Mouse (Mus musculus) C2C12 (cell line): ENCODE results near the gene Camta1.

ENCODE experiments used
- CTCF ChIP-seq: IDR thresholded peaks from one replicate; pipeline ENCODE4 v1.5.1; 2011; ENCODE audit not compliant: control insufficient read depth, insufficient read depth, insufficient read length
- USF1 ChIP-seq: IDR thresholded peaks from one replicate; pipeline ENCODE4 v1.6.1; 2011; ENCODE audit warnings: low read depth, mild to moderate bottlenecking, control low read depth, moderate library complexity

GRCm38 (mm10) chr4:151752551-151752950 lies 109.1 kb downstream of the Camta1 start:
- TF ChIP-seq CTCF = no peak
- no peak for TF ChIP-seq USF1
